Mouse (Mus musculus) urinary bladder, postnatal 4 days (tissue): ENCODE results near the gene Nceh1.

Experiments used
- DNase-seq, 2 experiments: peaks; one replicate each; pipeline ENCODE4 v3.0.0; 2021 to 2022; ENCODE audit warnings: low spot score in 2 of 2

Gene Nceh1

DNA sequence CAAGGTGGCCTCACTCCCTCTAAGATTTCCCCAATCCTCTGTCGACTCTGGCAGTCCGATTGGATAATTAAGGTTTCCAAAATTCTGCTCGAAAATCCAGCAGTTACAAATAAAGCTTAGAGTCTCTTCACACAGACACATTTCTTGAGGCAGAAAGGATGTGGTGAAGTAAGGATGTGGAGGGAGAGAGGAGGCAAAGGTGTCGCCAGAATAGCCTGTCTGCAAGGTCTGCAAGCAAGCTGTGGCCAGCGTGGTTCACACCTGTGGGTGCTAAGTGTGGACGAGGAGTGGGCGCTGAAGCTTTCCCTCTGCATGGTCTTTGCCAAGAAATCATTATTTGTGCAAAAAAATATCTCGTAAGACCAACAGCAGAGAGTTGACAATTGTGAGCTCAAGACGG is 139.8 kb downstream of the Nceh1 start:
- DNase-seq = no peak

DNA sequence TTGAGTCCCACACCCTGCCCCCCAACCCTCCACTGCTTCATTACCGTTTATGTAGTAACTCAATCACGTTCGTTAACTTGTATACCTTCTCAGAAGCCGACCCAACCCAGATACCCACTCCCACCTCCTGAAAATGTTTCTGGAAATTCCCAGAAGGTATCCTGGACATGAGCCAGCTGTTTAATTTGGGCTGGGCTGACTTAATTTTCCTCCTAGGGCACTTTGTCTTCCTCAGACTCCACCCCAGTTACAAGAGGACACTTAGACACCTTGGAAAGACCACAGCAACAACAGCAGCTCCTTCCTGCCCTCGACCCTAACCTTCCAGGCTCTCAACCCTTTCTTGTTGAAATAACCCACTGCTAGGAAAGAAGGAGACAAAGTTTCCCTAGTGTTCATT is 140.8 kb downstream of the Nceh1 start:
- no peak for DNase-seq

DNA sequence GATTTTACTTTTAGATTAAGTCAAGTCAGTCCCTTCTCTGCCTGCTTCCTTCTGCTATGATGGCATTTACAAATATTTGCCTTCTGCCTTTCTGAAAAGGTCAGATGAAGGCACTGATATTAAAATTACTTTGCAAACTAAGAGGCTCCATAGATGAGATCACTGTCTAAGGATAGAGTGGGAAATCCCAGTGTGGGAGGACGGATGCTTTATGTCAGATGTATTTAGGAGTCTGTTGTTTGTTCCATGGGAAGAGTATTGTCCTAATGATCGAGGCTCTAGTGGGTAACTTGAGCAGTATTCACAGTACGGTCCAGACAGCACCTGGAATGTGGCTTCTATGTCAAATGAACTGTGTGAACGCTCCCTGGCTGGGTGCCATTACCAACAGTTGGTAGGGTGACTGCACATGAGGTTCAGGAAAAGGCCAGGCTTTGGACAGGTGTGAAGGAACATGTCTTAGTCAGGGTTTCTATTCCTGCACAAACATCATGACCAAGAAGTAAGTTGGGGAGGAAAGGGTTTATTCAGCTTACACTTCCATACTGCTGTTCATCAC is 143.9 kb downstream of the Nceh1 start:
- DNase-seq = no peak

DNA sequence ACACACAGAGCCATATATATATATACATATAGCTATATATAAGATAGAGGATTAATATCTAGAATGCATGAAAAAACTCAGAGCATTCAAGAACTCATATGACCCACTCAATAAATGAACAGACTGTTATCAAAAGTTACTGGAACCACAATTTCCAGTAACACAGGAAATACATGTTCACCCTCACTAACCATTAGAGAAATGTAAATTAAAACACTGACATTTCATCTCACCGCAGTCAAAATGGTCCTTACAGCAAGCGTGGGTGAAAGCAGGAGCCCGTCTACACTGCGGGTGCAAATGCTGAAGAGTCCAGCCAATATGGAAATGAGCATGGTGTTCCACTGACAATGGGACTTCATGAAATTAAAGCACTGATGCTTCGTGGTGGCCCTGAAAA is 147.9 kb downstream of the Nceh1 start:
- no peak for DNase-seq
